Mouse (Mus musculus) limb, embryonic 12.5 days (tissue): ENCODE measurements around the gene Baiap3. TPM values are rescaled to one million over a fixed set of nuclear protein-coding genes. Genes with fewer than 3 reads are reported as not detected.
"Not testable (repeated sequence)": the region's sequence is repeated elsewhere in the genome, so short reads cannot be mapped to it uniquely, and the experiment has no call there.

Experiments used
- ATAC-seq: fragments of 200-750 bp; cut with Nextera tagmentation; 2 replicates; pipeline ENCODE4 v1.8.0; 2017; ENCODE audit warnings: low read depth, moderate TSS enrichment; ENCODE audit not compliant: insufficient number of reproducible peaks, insufficient read depth, low FRiP score, low TSS enrichment
- H3K27ac ChIP-seq: fragments of 300-500 bp; sonication (generic); 2 replicates; pipeline ENCODE4 v1.5.1; 2016; ENCODE audit warnings: mild to moderate bottlenecking, moderate library complexity
- H3K27me3 ChIP-seq: fragments of 300-500 bp; sonication (generic); 2 replicates; pipeline ENCODE4 v1.6.1; 2016; ENCODE audit warnings: mild to moderate bottlenecking, moderate library complexity
- H3K36me3 ChIP-seq: fragments of 300-500 bp; sonication (generic); 2 replicates; pipeline ENCODE4 v1.6.1; 2016; ENCODE audit warnings: mild to moderate bottlenecking, moderate library complexity
- H3K4me1 ChIP-seq: fragments of 300-500 bp; sonication (generic); replicated peaks from 2 replicates; pipeline ENCODE4 v1.6.1; 2016
- H3K4me2 ChIP-seq: fragments of 300-500 bp; sonication (generic); 2 replicates; pipeline ENCODE4 v1.6.1; 2016; ENCODE audit warnings: mild to moderate bottlenecking, moderate library complexity
- H3K4me3 ChIP-seq: fragments of 300-500 bp; sonication (generic); replicated peaks from 2 replicates; pipeline ENCODE4 v1.5.1; 2016; ENCODE audit warnings: mild to moderate bottlenecking
- H3K9ac ChIP-seq: fragments of 300-500 bp; sonication (generic); replicated peaks from 2 replicates; pipeline ENCODE4 v1.6.1; 2016; ENCODE audit warnings: mild to moderate bottlenecking, moderate library complexity
- H3K9me3 ChIP-seq: fragments of 300-500 bp; sonication (generic); 2 replicates; pipeline ENCODE4 v1.6.1; 2016; ENCODE audit warnings: mild to moderate bottlenecking, moderate library complexity
- WGBS: fragments of 180-500 bp; shearing (Covaris S2); methylation state at CpG from one replicate; pipeline ENCODE4 v1.1.7; 2016; 5-methylcytosine and 5-hydroxymethylcytosine counted together
- polyA plus RNA-seq: library from polyadenylated mRNA; unstranded; fragments of >200 nt; fragmentation: Nextera tagmentation; extraction: Ambion mirVana; gene quantifications from 2 replicates; pipeline ENCODE4 v1.2.1, GENCODE M21; 2016

The Baiap3 gene
- polyA plus RNA-seq, 1 experiment from 2014 or later, result 2.5 TPM

- H3K36me3 ChIP-seq, result peaks cover 54% of the 10 kb centered on the region
- H3K27me3 ChIP-seq, result no peaks in the 10 kb centered on the region
- H3K4me3 ChIP-seq, result no peak overlapping the region
- H3K4me2 ChIP-seq, result no peak overlapping the region
- no peak overlapping the region for H3K9ac ChIP-seq
- H3K9me3 ChIP-seq, result no peaks in the 10 kb centered on the region
- WGBS, result 92% methylated on average over 7 of the region's 7 CpGs
- no peak overlapping the region for H3K27ac ChIP-seq
- ATAC-seq, result no peak
- H3K4me1 ChIP-seq, result peaks cover 23% of the 10 kb centered on the region
Observed at GRCm38 (mm10) chr17:25224586-25225222, 31.5 kb downstream of the Baiap3 start.

- peak overlapping the region; percentile 50; the same call in 1 of the 2 replicates for H3K27ac ChIP-seq
- H3K9ac ChIP-seq, result no peak overlapping the region
- H3K4me2 ChIP-seq, result peak overlapping the region; percentile 80
- WGBS, result 47% methylated on average over 6 of the region's 6 CpGs
- no peak for ATAC-seq
- H3K9me3 ChIP-seq, result no peaks in the 10 kb centered on the region
- H3K4me1 ChIP-seq, result peaks cover 23% of the 10 kb centered on the region
- no peaks in the 10 kb centered on the region for H3K27me3 ChIP-seq
- H3K36me3 ChIP-seq, result peaks cover 55% of the 10 kb centered on the region
- peak overlapping the region; percentile 45 for H3K4me3 ChIP-seq
Observed at GRCm38 (mm10) chr17:25222951-25223601, 33.1 kb downstream of the Baiap3 start.

- Histone ChIP-seq H3K27ac (peak overlapping the region; percentile 50; the same call in 1 of the 2 replicates), H3K36me3 (peaks cover 57% of the 10 kb centered on the region), H3K4me3 (peak overlapping the region; percentile 45), H3K4me1 (peaks cover 23% of the 10 kb centered on the region), H3K4me2 (peak overlapping the region; percentile 80)
- not testable (repeated sequence) for H3K9ac ChIP-seq, H3K27me3 ChIP-seq, H3K9me3 ChIP-seq
- 9% methylated on average over 16 of the region's 28 CpGs for WGBS
- peak; percentile 64; the same call in 1 of the 2 replicates for ATAC-seq
Observed at GRCm38 (mm10) chr17:25222504-25222940, 33.6 kb downstream of the Baiap3 start.

GRCm38 (mm10) chr17:25221821-25222503 lies 34.2 kb downstream of the Baiap3 start:
- Histone ChIP-seq H3K27ac (peak overlapping the region; percentile 25; the same call in 1 of the 2 replicates), H3K4me3 (peak overlapping the region; percentile 45), H3K36me3 (peaks cover 57% of the 10 kb centered on the region), H3K9ac (peak overlapping the region; percentile 58), H3K4me2 (peak overlapping the region; percentile 80), H3K9me3 (no peaks in the 10 kb centered on the region), H3K27me3 (no peaks in the 10 kb centered on the region), H3K4me1 (peaks cover 23% of the 10 kb centered on the region)
- peak; percentile 82 for ATAC-seq
- under 1% methylated on average over 20 of the region's 30 CpGs for WGBS

GRCm38 (mm10) chr17:25220746-25221145 lies 35.4 kb downstream of the Baiap3 start:
- no peak for ATAC-seq
- no peak overlapping the region for H3K27ac ChIP-seq
- H3K9me3 ChIP-seq, result no peaks in the 10 kb centered on the region
- H3K4me2 ChIP-seq, result no peak overlapping the region
- H3K27me3 ChIP-seq, result no peaks in the 10 kb centered on the region
- no peak overlapping the region for H3K4me3 ChIP-seq
- peaks cover 23% of the 10 kb centered on the region for H3K4me1 ChIP-seq
- H3K9ac ChIP-seq, result no peak overlapping the region
- H3K36me3 ChIP-seq, result peaks cover 58% of the 10 kb centered on the region
- WGBS, result 85% methylated on average over 1 of the region's 1 CpGs

GRCm38 (mm10) chr17:25219492-25220295 lies 36.5 kb downstream of the Baiap3 start:
- Histone ChIP-seq H3K27me3 (no peaks in the 10 kb centered on the region), H3K4me1 (peaks cover 23% of the 10 kb centered on the region), H3K4me2 (no peak overlapping the region), H3K36me3 (peaks cover 61% of the 10 kb centered on the region), H3K9me3 (no peaks in the 10 kb centered on the region), H3K4me3 (no peak overlapping the region), H3K27ac (no peak overlapping the region), H3K9ac (no peak overlapping the region)
- ATAC-seq, result no peak
- 88% methylated on average over 15 of the region's 15 CpGs for WGBS

GRCm38 (mm10) chr17:25218967-25219366 lies 37.2 kb downstream of the Baiap3 start:
- ATAC-seq, result no peak
- H3K27ac ChIP-seq, result no peak overlapping the region
- H3K9ac ChIP-seq, result no peak overlapping the region
- no peaks in the 10 kb centered on the region for H3K27me3 ChIP-seq
- H3K4me1 ChIP-seq, result peaks cover 23% of the 10 kb centered on the region
- H3K4me3 ChIP-seq, result no peak overlapping the region
- no peaks in the 10 kb centered on the region for H3K9me3 ChIP-seq
- H3K4me2 ChIP-seq, result no peak overlapping the region
- peaks cover 69% of the 10 kb centered on the region for H3K36me3 ChIP-seq
- WGBS, result 91% methylated on average over 9 of the region's 9 CpGs

GRCm38 (mm10) chr17:25215431-25215830 lies 40.7 kb downstream of the Baiap3 start:
- 91% methylated on average over 3 of the region's 3 CpGs for WGBS
- Histone ChIP-seq H3K4me1 (no peaks in the 10 kb centered on the region), H3K9ac (no peak overlapping the region), H3K9me3 (no peaks in the 10 kb centered on the region), H3K4me2 (no peak overlapping the region), H3K27me3 (no peaks in the 10 kb centered on the region), H3K4me3 (no peak overlapping the region), H3K36me3 (peaks cover 98% of the 10 kb centered on the region), H3K27ac (no peak overlapping the region)
- no peak for ATAC-seq

- Histone ChIP-seq H3K27me3 (no peaks in the 10 kb centered on the region), H3K9ac (no peak overlapping the region), H3K36me3 (peaks cover 99% of the 10 kb centered on the region), H3K4me1 (no peaks in the 10 kb centered on the region), H3K27ac (no peak overlapping the region), H3K9me3 (no peaks in the 10 kb centered on the region), H3K4me2 (no peak overlapping the region), H3K4me3 (no peak overlapping the region)
- no peak for ATAC-seq
- 92% methylated on average over 4 of the region's 4 CpGs for WGBS
Observed at GRCm38 (mm10) chr17:25211705-25212104, 44.5 kb downstream of the Baiap3 start.

- Histone ChIP-seq H3K4me3 (no peak overlapping the region), H3K4me2 (no peak overlapping the region), H3K27me3 (no peaks in the 10 kb centered on the region), H3K9ac (no peak overlapping the region), H3K4me1 (no peaks in the 10 kb centered on the region), H3K36me3 (peaks cover 98% of the 10 kb centered on the region), H3K9me3 (no peaks in the 10 kb centered on the region), H3K27ac (no peak overlapping the region)
- WGBS, result 86% methylated on average over 15 of the region's 15 CpGs
- no peak for ATAC-seq
Observed at GRCm38 (mm10) chr17:25210680-25211466, 45.3 kb downstream of the Baiap3 start.
